Mouse (Mus musculus) cortical plate, adult 2 months (tissue): ENCODE data around the gene Pakap.

Source experiments
- CTCF ChIP-seq: fragments of 200-500 bp; IDR thresholded peaks from 2 replicates; pipeline ENCODE4 v1.5.1; 2011; ENCODE audit warnings: mild to moderate bottlenecking, control low read depth, low read length; ENCODE audit not compliant: insufficient read depth; ENCODE audit errors: extremely low read depth
- POLR2A ChIP-seq: fragments of 200-500 bp; IDR thresholded peaks from 2 replicates; pipeline ENCODE4 v1.6.1; 2011; ENCODE audit warnings: mild to moderate bottlenecking, low read length, control low read depth; ENCODE audit not compliant: insufficient read depth; ENCODE audit errors: extremely low read depth

GRCm38 (mm10) chr4:57765806-57766205, 197.8 kb downstream of the Pakap start:
- TF ChIP-seq CTCF (no peak), POLR2A (no peak)
